Mouse (Mus musculus) liver, adult 2 months (tissue): ENCODE results near the gene Heg1. TPM values are rescaled to one million over a fixed set of nuclear protein-coding genes. Genes with fewer than 3 reads are reported as not detected.

Experiments used
- DNase-seq: peaks from one replicate; pipeline ENCODE4 v3.0.0-alpha.2; 2011; ENCODE audit warnings: low read depth, low spot score; ENCODE audit errors: extremely low read depth
- H3K27ac ChIP-seq: fragments of 200-500 bp; replicated peaks from 2 replicates; pipeline ENCODE4 v1.5.1; 2012; ENCODE audit warnings: low read depth, mild to moderate bottlenecking, control low read depth, inconsistent platforms, low read length; ENCODE audit not compliant: insufficient read depth
- H3K27me3 ChIP-seq: fragments of 200-500 bp; 2 replicates; pipeline ENCODE4 v1.6.1; 2012; ENCODE audit warnings: mild to moderate bottlenecking, moderate library complexity, low read length, inconsistent platforms; ENCODE audit not compliant: control insufficient read depth, insufficient read depth
- H3K36me3 ChIP-seq: fragments of 200-500 bp; 2 replicates; pipeline ENCODE4 v1.6.1; 2012; ENCODE audit warnings: low read length, inconsistent platforms; ENCODE audit not compliant: control insufficient read depth, insufficient read depth
- H3K4me1 ChIP-seq: fragments of 200-500 bp; 2 replicates; pipeline ENCODE4 v1.6.1; 2011; ENCODE audit warnings: low read length; ENCODE audit not compliant: control insufficient read depth, insufficient read depth
- H3K4me3 ChIP-seq: fragments of 200-500 bp; 2 replicates; pipeline ENCODE4 v1.5.1; 2011; ENCODE audit warnings: low read depth, mild to moderate bottlenecking, control low read depth, low read length, moderate library complexity; ENCODE audit not compliant: insufficient read depth
- H3K79me2 ChIP-seq: fragments of 200-500 bp; 2 replicates; pipeline ENCODE4 v1.6.1; 2012; ENCODE audit warnings: inconsistent platforms, mild to moderate bottlenecking, low read length, moderate library complexity; ENCODE audit not compliant: control insufficient read depth, insufficient read depth
- H3K9ac ChIP-seq: fragments of 200-500 bp; 2 replicates; pipeline ENCODE4 v1.6.1; 2012; ENCODE audit warnings: low read depth, mild to moderate bottlenecking, control low read depth, inconsistent platforms, low read length
- CTCF ChIP-seq: fragments of 200-500 bp; IDR thresholded peaks from 2 replicates; pipeline ENCODE4 v1.5.1; 2011; ENCODE audit warnings: low read depth, low read length, control low read depth
- POLR2A ChIP-seq: fragments of 200-500 bp; IDR thresholded peaks from 2 replicates; pipeline ENCODE4 v1.6.1; 2011; ENCODE audit warnings: low read length, control low read depth; ENCODE audit not compliant: insufficient read depth; ENCODE audit errors: extremely low read depth
- WGBS: fragments of 180-500 bp; shearing (Covaris S2); methylation state at CpG from one replicate; pipeline ENCODE4 v1.1.7; 2018; 5-methylcytosine and 5-hydroxymethylcytosine counted together
- polyA plus RNA-seq: library from polyadenylated mRNA; depleted of rRNA; stranded (reverse); fragments of >200 nt; gene quantifications from 2 replicates; pipeline ENCODE4 v1.2.3, GENCODE M21; 2012
- total RNA-seq: library from RNA; depleted of rRNA; stranded (reverse); fragments of >200 nt; gene quantifications from 2 replicates; pipeline ENCODE4 v1.2.3, GENCODE M21; 2014

Gene Heg1
- total and polyA plus RNA-seq, 2 experiments = 5.8 to 8.6 TPM

DNA sequence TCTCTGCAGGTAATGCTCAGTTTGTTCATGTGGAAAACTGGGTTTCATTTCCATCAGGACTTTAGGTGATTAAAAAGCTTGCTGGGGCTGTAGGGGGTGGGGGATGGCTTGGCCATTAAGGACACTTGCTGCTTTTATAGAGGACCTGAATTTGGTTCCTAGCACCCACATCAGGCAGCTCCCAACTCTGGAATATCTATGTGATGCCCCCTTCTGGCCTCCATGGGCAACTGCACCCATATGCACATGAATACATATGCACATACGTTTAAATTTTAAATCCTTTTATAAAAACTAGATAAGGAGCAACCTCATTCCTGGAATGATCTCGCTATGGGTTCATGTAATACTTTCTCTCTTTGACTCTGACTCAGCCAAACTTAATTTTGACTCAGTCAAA, 39.1 kb downstream of the Heg1 start:
- Histone ChIP-seq H3K9ac (no peak overlapping the region), H3K4me1 (no peaks in the 10 kb centered on the region), H3K36me3 (peaks cover 6% of the 10 kb centered on the region; the same call in 1 of the 2 replicates), H3K4me3 (no peak overlapping the region), H3K27me3 (no peaks in the 10 kb centered on the region), H3K27ac (no peak overlapping the region), H3K79me2 (no peaks in the 10 kb centered on the region)
- 100% methylated on average over 2 of the region's 2 CpGs for WGBS
- TF ChIP-seq CTCF (no peak), POLR2A (no peak)
- DNase-seq = no peak

DNA sequence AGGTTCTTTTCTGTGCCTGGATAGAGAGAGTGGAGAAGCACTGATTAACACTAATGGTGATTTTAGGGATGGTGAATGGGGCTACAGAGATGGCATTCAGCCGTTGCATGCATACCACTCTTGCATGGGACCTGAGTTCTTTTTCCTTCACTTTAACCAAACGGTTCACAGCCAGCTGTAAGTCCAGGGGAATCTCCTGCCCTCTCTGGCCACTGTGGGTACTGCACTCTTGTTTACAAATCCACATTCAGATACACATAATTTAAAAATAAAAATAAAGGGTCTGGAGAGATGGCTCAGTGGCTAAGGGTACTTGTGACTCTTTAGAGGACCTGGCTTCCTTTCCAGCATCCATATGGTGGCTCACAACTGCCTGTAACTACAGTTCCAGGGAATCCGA, 39.8 kb downstream of the Heg1 start:
- Histone ChIP-seq H3K4me1 (no peaks in the 10 kb centered on the region), H3K79me2 (no peaks in the 10 kb centered on the region), H3K36me3 (peaks cover 6% of the 10 kb centered on the region; the same call in 1 of the 2 replicates), H3K27ac (no peak overlapping the region), H3K27me3 (no peaks in the 10 kb centered on the region), H3K4me3 (no peak overlapping the region), H3K9ac (no peak overlapping the region)
- no peak for DNase-seq
- 98% methylated on average over 3 of the region's 3 CpGs for WGBS
- TF ChIP-seq POLR2A (no peak), CTCF (peak; percentile 23; the same call in 1 of the 2 replicates)

GRCm38 (mm10) chr16:33726261-33726660, 42.1 kb downstream of the Heg1 start:
- TF ChIP-seq CTCF (no peak), POLR2A (no peak)
- WGBS = 95% methylated on average over 17 of the region's 17 CpGs
- H3K36me3 ChIP-seq = peaks cover 2% of the 10 kb centered on the region; the same call in 1 of the 2 replicates
- no peaks in the 10 kb centered on the region for H3K27me3 ChIP-seq
- H3K27ac ChIP-seq = no peak overlapping the region
- no peak overlapping the region for H3K9ac ChIP-seq
- no peak for DNase-seq
- no peaks in the 10 kb centered on the region for H3K79me2 ChIP-seq
- H3K4me1 ChIP-seq = no peaks in the 10 kb centered on the region
- no peak overlapping the region for H3K4me3 ChIP-seq

DNA sequence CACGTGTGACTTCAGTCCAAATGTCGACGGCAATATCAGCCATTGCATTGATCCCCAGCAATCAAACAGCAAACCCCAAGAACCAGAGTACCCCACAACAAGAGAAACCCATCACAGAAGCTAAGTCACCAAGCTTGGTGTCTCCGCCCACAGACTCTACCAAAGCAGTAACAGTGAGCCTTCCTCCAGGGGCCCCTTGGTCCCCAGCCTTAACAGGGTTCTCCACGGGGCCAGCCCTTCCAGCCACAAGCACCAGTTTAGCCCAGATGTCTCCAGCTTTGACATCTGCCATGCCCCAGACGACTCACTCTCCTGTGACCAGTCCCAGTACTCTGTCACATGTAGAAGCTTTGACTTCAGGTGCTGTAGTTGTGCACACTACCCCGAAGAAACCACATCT, 42.7 kb downstream of the Heg1 start:
- Histone ChIP-seq H3K27me3 (no peaks in the 10 kb centered on the region), H3K4me1 (no peaks in the 10 kb centered on the region), H3K36me3 (peaks cover 2% of the 10 kb centered on the region; the same call in 1 of the 2 replicates), H3K27ac (no peak overlapping the region), H3K9ac (no peak overlapping the region), H3K4me3 (no peak overlapping the region), H3K79me2 (no peaks in the 10 kb centered on the region)
- 93% methylated on average over 7 of the region's 7 CpGs for WGBS
- TF ChIP-seq CTCF = no peak
- no peak for TF ChIP-seq POLR2A
- DNase-seq = no peak

GRCm38 (mm10) chr16:33728427-33728826, 44.3 kb downstream of the Heg1 start:
- H3K4me1 ChIP-seq = no peaks in the 10 kb centered on the region
- H3K36me3 ChIP-seq = peaks cover 6% of the 10 kb centered on the region
- no peaks in the 10 kb centered on the region for H3K27me3 ChIP-seq
- no peaks in the 10 kb centered on the region for H3K79me2 ChIP-seq
- no peak overlapping the region for H3K9ac ChIP-seq
- DNase-seq = no peak
- H3K27ac ChIP-seq = no peak overlapping the region
- no peak overlapping the region for H3K4me3 ChIP-seq
- TF ChIP-seq CTCF (no peak), POLR2A (no peak)
- 92% methylated on average over 13 of the region's 13 CpGs for WGBS

- peaks cover 3% of the 10 kb centered on the region for H3K36me3 ChIP-seq
- no peaks in the 10 kb centered on the region for H3K79me2 ChIP-seq
- no peak overlapping the region for H3K4me3 ChIP-seq
- H3K27me3 ChIP-seq = no peaks in the 10 kb centered on the region
- H3K27ac ChIP-seq = no peak overlapping the region
- H3K4me1 ChIP-seq = no peaks in the 10 kb centered on the region
- TF ChIP-seq POLR2A (no peak), CTCF (no peak)
- whole genome bisulfite sequencing = 92% methylated on average over 12 of the region's 12 CpGs
- DNase-seq = no peak
- H3K9ac ChIP-seq = no peak overlapping the region
Measured at GRCm38 (mm10) chr16:33731291-33731690, 47.1 kb downstream of the Heg1 start.
